Mouse (Mus musculus) midbrain, embryonic 15.5 days (tissue): ENCODE measurements around the gene Prkaca. TPM values are rescaled to one million over a fixed set of nuclear protein-coding genes. Genes with fewer than 3 reads are reported as not detected.

ENCODE experiments used
- ATAC-seq: fragments of 200-750 bp; cut with Nextera tagmentation; replicated peaks from 2 replicates; pipeline ENCODE4 v1.8.0; 2017; ENCODE audit warnings: moderate TSS enrichment
- H3K27ac ChIP-seq: fragments of 300-500 bp; sonication (generic); 2 replicates; pipeline ENCODE4 v1.5.1; 2015; ENCODE audit warnings: mild to moderate bottlenecking, inconsistent platforms
- H3K27me3 ChIP-seq: fragments of 300-500 bp; sonication (generic); replicated peaks from 2 replicates; pipeline ENCODE4 v1.6.1; 2015; ENCODE audit warnings: inconsistent platforms
- H3K36me3 ChIP-seq: fragments of 300-500 bp; sonication (generic); replicated peaks from 2 replicates; pipeline ENCODE4 v1.6.1; 2015; ENCODE audit warnings: inconsistent platforms
- H3K4me1 ChIP-seq: fragments of 300-500 bp; sonication (generic); 2 replicates; pipeline ENCODE4 v1.6.1; 2015; ENCODE audit warnings: inconsistent platforms
- H3K4me2 ChIP-seq: fragments of 300-500 bp; sonication (generic); 2 replicates; pipeline ENCODE4 v1.6.1; 2015; ENCODE audit warnings: inconsistent platforms, mild to moderate bottlenecking, moderate library complexity
- H3K4me3 ChIP-seq: fragments of 300-500 bp; sonication (generic); 2 replicates; pipeline ENCODE4 v1.5.1; 2015; ENCODE audit warnings: mild to moderate bottlenecking, inconsistent platforms
- H3K9ac ChIP-seq: fragments of 300-500 bp; sonication (generic); 2 replicates; pipeline ENCODE4 v1.6.1; 2015; ENCODE audit warnings: mild to moderate bottlenecking, inconsistent platforms
- H3K9me3 ChIP-seq: fragments of 300-500 bp; sonication (generic); 2 replicates; pipeline ENCODE4 v1.6.1; 2016; ENCODE audit warnings: inconsistent platforms
- WGBS: fragments of 180-500 bp; shearing (Covaris S2); methylation state at CpG from one replicate; pipeline ENCODE4 v1.1.7; 2015; ENCODE audit warnings: mixed read lengths; 5-methylcytosine and 5-hydroxymethylcytosine counted together
- polyA plus RNA-seq: library from polyadenylated mRNA; unstranded; fragments of >200 nt; fragmentation: Nextera tagmentation; extraction: Ambion mirVana; gene quantifications from 2 replicates; pipeline ENCODE4 v1.2.1, GENCODE M21; 2015

Prkaca gene
- polyA plus RNA-seq, 1 experiment from 2014 or later: 228 TPM

- WGBS: 34% methylated on average over 7 of the region's 7 CpGs
- Histone ChIP-seq H3K4me1 (peaks cover 40% of the 10 kb centered on the region), H3K27me3 (peaks cover 33% of the 10 kb centered on the region), H3K4me2 (no peak overlapping the region), H3K4me3 (no peak overlapping the region), H3K9me3 (no peaks in the 10 kb centered on the region), H3K9ac (no peak overlapping the region), H3K27ac (no peak overlapping the region), H3K36me3 (no peaks in the 10 kb centered on the region)
- no peak for ATAC-seq
Measured at GRCm38 (mm10) chr8:84008362-84008761, 35.6 kb downstream of the Prkaca start.

GRCm38 (mm10) chr8:84009876-84010275 lies 37.1 kb downstream of the Prkaca start:
- ATAC-seq: no peak
- no peaks in the 10 kb centered on the region for H3K36me3 ChIP-seq

GRCm38 (mm10) chr8:84010625-84011611 lies 38.1 kb downstream of the Prkaca start:
- H3K9ac ChIP-seq: peak overlapping the region; percentile 57
- peaks cover 35% of the 10 kb centered on the region for H3K27me3 ChIP-seq
- peak; percentile 45 for ATAC-seq
- H3K27ac ChIP-seq: no peak overlapping the region
- no peaks in the 10 kb centered on the region for H3K36me3 ChIP-seq
- H3K4me3 ChIP-seq: peak overlapping the region; percentile 54
- peak overlapping the region; percentile 98 for H3K4me2 ChIP-seq
- no peaks in the 10 kb centered on the region for H3K9me3 ChIP-seq
- 1% methylated on average over 83 of the region's 83 CpGs for WGBS
- H3K4me1 ChIP-seq: peaks cover 28% of the 10 kb centered on the region

More at GRCm38 (mm10) chr8:84009876-84010275, 37.1 kb downstream of the Prkaca start:
- no peak overlapping the region for H3K27ac ChIP-seq
- H3K9ac ChIP-seq: no peak overlapping the region
- no peaks in the 10 kb centered on the region for H3K9me3 ChIP-seq
- H3K4me1 ChIP-seq: peaks cover 32% of the 10 kb centered on the region
- no peak overlapping the region for H3K4me3 ChIP-seq
- under 1% methylated on average over 11 of the region's 11 CpGs for WGBS
- H3K27me3 ChIP-seq: peaks cover 35% of the 10 kb centered on the region
- H3K4me2 ChIP-seq: peak overlapping the region; percentile 16; the same call in 1 of the 2 replicates

- under 1% methylated on average over 45 of the region's 45 CpGs for WGBS
- Histone ChIP-seq H3K9me3 (no peaks in the 10 kb centered on the region), H3K4me2 (peak within 1 kb of the TSS; percentile 98), H3K36me3 (no peaks in the 10 kb centered on the region), H3K27ac (no peak within 1 kb of the TSS), H3K4me3 (peak within 1 kb of the TSS; percentile 54), H3K4me1 (peaks cover 28% of the 10 kb centered on the region), H3K9ac (peak within 1 kb of the TSS; percentile 57), H3K27me3 (peaks cover 35% of the 10 kb centered on the region)
- ATAC-seq: peak; percentile 48
Measured at GRCm38 (mm10) chr8:84011705-84012498, 39.1 kb downstream of the Prkaca start, which contains the start of gene 2210011C24Rik. Gene 2210011C24Rik, minus strand, starts transcription at chr8:84012171.

- H3K4me2 ChIP-seq: peak overlapping the region; percentile 98
- WGBS: 3% methylated on average over 35 of the region's 35 CpGs
- peaks cover 28% of the 10 kb centered on the region for H3K4me1 ChIP-seq
- no peak overlapping the region for H3K27ac ChIP-seq
- H3K27me3 ChIP-seq: peaks cover 35% of the 10 kb centered on the region
- H3K9me3 ChIP-seq: no peaks in the 10 kb centered on the region
- H3K9ac ChIP-seq: no peak overlapping the region
- H3K4me3 ChIP-seq: peak overlapping the region; percentile 54
- no peak; the same call in 1 of the 2 replicates for ATAC-seq
- no peaks in the 10 kb centered on the region for H3K36me3 ChIP-seq
Measured at GRCm38 (mm10) chr8:84012499-84013165, 39.8 kb downstream of the Prkaca start.

GRCm38 (mm10) chr8:84015833-84016232 lies 43.0 kb downstream of the Prkaca start:
- Histone ChIP-seq H3K4me1 (peaks cover 19% of the 10 kb centered on the region), H3K4me2 (no peak overlapping the region), H3K27me3 (peaks cover 30% of the 10 kb centered on the region), H3K9ac (no peak overlapping the region), H3K9me3 (no peaks in the 10 kb centered on the region), H3K27ac (no peak overlapping the region), H3K4me3 (no peak overlapping the region), H3K36me3 (no peaks in the 10 kb centered on the region)
- no peak for ATAC-seq
- WGBS: 93% methylated on average over 5 of the region's 5 CpGs

GRCm38 (mm10) chr8:84019738-84020137 lies 46.9 kb downstream of the Prkaca start:
- 87% methylated on average over 9 of the region's 9 CpGs for WGBS
- no peak overlapping the region for H3K9ac ChIP-seq

GRCm38 (mm10) chr8:84021096-84021495 lies 48.3 kb downstream of the Prkaca start, which contains the start of gene Palm3:
Gene Palm3, plus strand, starts transcription at chr8:84021471.
- no peaks in the 10 kb centered on the region for H3K9me3 ChIP-seq
- H3K4me1 ChIP-seq: peaks cover 8% of the 10 kb centered on the region; the same call in 1 of the 2 replicates
- peaks cover 25% of the 10 kb centered on the region for H3K27me3 ChIP-seq
- no peak within 1 kb of the TSS for H3K27ac ChIP-seq
- H3K36me3 ChIP-seq: no peaks in the 10 kb centered on the region
- 10% methylated on average over 18 of the region's 18 CpGs for WGBS
- no peak within 1 kb of the TSS for H3K9ac ChIP-seq
- H3K4me2 ChIP-seq: no peak within 1 kb of the TSS
- ATAC-seq: no peak
- H3K4me3 ChIP-seq: no peak within 1 kb of the TSS

More at GRCm38 (mm10) chr8:84019738-84020137, 46.9 kb downstream of the Prkaca start:
- Histone ChIP-seq H3K4me1 (peaks cover 4% of the 10 kb centered on the region; the same call in 1 of the 2 replicates), H3K27me3 (peaks cover 21% of the 10 kb centered on the region), H3K4me3 (no peak overlapping the region), H3K27ac (no peak overlapping the region), H3K9me3 (no peaks in the 10 kb centered on the region), H3K4me2 (no peak overlapping the region), H3K36me3 (no peaks in the 10 kb centered on the region)
- no peak for ATAC-seq

GRCm38 (mm10) chr8:84021569-84021968 lies 48.8 kb downstream of the Prkaca start:
- no peaks in the 10 kb centered on the region for H3K9me3 ChIP-seq
- H3K9ac ChIP-seq: no peak overlapping the region
- no peaks in the 10 kb centered on the region for H3K36me3 ChIP-seq
- peaks cover 12% of the 10 kb centered on the region; the same call in 1 of the 2 replicates for H3K4me1 ChIP-seq
- peaks cover 29% of the 10 kb centered on the region for H3K27me3 ChIP-seq
- H3K27ac ChIP-seq: no peak overlapping the region
- WGBS: 36% methylated on average over 12 of the region's 12 CpGs
- no peak overlapping the region for H3K4me2 ChIP-seq
- no peak for ATAC-seq
- no peak overlapping the region for H3K4me3 ChIP-seq

GRCm38 (mm10) chr8:84023085-84023484 lies 50.3 kb downstream of the Prkaca start:
- ATAC-seq: no peak
- no peak overlapping the region for H3K27ac ChIP-seq
- no peaks in the 10 kb centered on the region for H3K9me3 ChIP-seq
- H3K27me3 ChIP-seq: peaks cover 39% of the 10 kb centered on the region
- no peak overlapping the region for H3K4me2 ChIP-seq
- H3K4me1 ChIP-seq: peaks cover 12% of the 10 kb centered on the region; the same call in 1 of the 2 replicates
- H3K36me3 ChIP-seq: no peaks in the 10 kb centered on the region
- H3K4me3 ChIP-seq: no peak overlapping the region
- no peak overlapping the region for H3K9ac ChIP-seq
- 58% methylated on average over 5 of the region's 5 CpGs for WGBS

- Histone ChIP-seq H3K9ac (no peak overlapping the region), H3K27ac (no peak overlapping the region), H3K9me3 (no peaks in the 10 kb centered on the region), H3K4me1 (peaks cover 12% of the 10 kb centered on the region; the same call in 1 of the 2 replicates), H3K36me3 (no peaks in the 10 kb centered on the region), H3K27me3 (peaks cover 39% of the 10 kb centered on the region), H3K4me2 (no peak overlapping the region), H3K4me3 (no peak overlapping the region)
- 82% methylated on average over 1 of the region's 1 CpGs for WGBS
- ATAC-seq: no peak
Measured at GRCm38 (mm10) chr8:84023631-84024030, 50.8 kb downstream of the Prkaca start.
